ENCODE assay signal across 9 mouse cellular contexts in the genomic region with DNA sequence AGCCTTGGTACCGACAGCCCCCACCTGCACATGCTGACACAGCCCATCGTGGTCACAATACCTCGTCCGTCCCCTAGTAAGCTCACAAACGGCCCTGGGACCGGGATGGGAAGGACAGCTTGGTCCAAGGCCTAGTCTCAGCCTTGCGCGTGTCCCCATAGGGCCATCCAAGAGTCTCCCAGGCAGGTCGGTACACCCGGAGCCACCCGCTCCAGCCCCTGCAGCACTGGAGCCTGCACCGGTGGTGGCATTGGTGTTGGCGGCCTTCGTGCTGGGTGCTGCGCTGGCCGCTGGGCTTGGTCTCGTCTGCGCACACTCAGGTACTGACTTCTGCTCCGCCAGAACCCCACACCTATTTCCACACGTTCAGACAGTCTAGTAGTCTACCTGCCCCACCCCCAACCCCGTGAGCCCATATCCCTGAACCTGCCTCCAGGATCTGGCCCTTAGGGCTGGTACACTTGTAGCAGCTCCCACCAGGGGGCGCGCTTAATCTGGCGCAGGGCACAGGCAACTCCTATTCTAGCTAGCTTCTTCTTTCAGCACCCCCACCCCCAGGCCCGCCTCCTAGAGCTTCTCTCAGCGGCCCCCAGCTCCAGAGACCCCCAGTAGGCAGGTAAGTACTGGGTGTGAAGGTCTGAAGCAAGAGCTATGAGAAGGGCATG. TPM values are rescaled to one million over a fixed set of nuclear protein-coding genes. Genes with fewer than 3 reads are reported as not detected.
A peak's percentile ranks its signal among the peaks of the same experiment; 100 is the strongest.
DNase-seq lines count a peak whose midpoint lies in the region; ATAC-seq and TF ChIP-seq lines count a peak whose summit lies in the region.
"Had no signal": no experiment of that assay in that cellular context is flagged by ENCODE, and none has a peak within 500 bp of the region (broad histone marks: within the 10 kb centered on the region; RNA-seq: fewer than 3 reads in every experiment).

No protein-coding gene starts in this region.

- TF ChIP-seq EP300 in heart, postnatal 0 days (IDR thresholded peaks at IDR 0.05; ENCODE audit: low read depth): no peak

- no peaks in the 10 kb centered on the region; the same call in 1 of the 2 replicates for H3K27me3 ChIP-seq in forebrain, embryonic 11.5 days (ENCODE audit: control insufficient read depth, insufficient read depth, low read length)
- H3K27me3 ChIP-seq in heart, postnatal 0 days (ENCODE audit: control insufficient read depth, insufficient read depth, low read length): no peaks in the 10 kb centered on the region
- no peaks in the 10 kb centered on the region for H3K27me3 ChIP-seq in lung, embryonic 14.5 days (ENCODE audit: insufficient read depth, low read length)
- H3K27me3 ChIP-seq: hindbrain, embryonic 15.5 days had no signal

- peaks cover 10% of the 10 kb centered on the region for H3K4me1 ChIP-seq in forebrain, embryonic 11.5 days (replicated peaks; ENCODE audit: control insufficient read depth, insufficient read depth, low read length)
- H3K4me1 ChIP-seq in heart, postnatal 0 days (ENCODE audit: control insufficient read depth, insufficient read depth): peaks cover 17% of the 10 kb centered on the region; the same call in 1 of the 2 replicates
- H3K4me1 ChIP-seq in lung, embryonic 14.5 days (ENCODE audit: insufficient read depth): 0 out of 2 replicates have a peak, but pooled peaks cover 3% of the 10 kb centered on the region

- WGBS in forebrain, embryonic 11.5 days: 29% methylated on average over 26 of the region's 26 CpGs
- WGBS in heart, postnatal 0 days: 39% methylated on average over 26 of the region's 26 CpGs
- WGBS in lung, embryonic 14.5 days: 39% methylated on average over 26 of the region's 26 CpGs

- H3K9me3 ChIP-seq in forebrain, embryonic 11.5 days (ENCODE audit: control insufficient read depth, low read length): no peaks in the 10 kb centered on the region
- H3K9me3 ChIP-seq in heart, postnatal 0 days (replicated peaks; ENCODE audit: control insufficient read depth, low read length): no peaks in the 10 kb centered on the region
- H3K9me3 ChIP-seq in lung, embryonic 14.5 days (ENCODE audit: low read depth, low read length): no peaks in the 10 kb centered on the region
- H3K9me3 ChIP-seq: hindbrain, embryonic 15.5 days had no signal

- H3K4me3 ChIP-seq in forebrain, embryonic 11.5 days (ENCODE audit: low read depth, low read length): no peak overlapping the region
- no peak overlapping the region for H3K4me3 ChIP-seq in heart, postnatal 0 days (ENCODE audit: low read depth, low read length)
- H3K4me3 ChIP-seq in layer of hippocampus, adult 2 months: no peak overlapping the region
- H3K4me3 ChIP-seq in lung, embryonic 14.5 days (ENCODE audit: low read depth, low read length): no peak overlapping the region
- H3K4me3 ChIP-seq: hindbrain, embryonic 15.5 days had no signal

- no peak overlapping the region for H3K27ac ChIP-seq in forebrain, embryonic 11.5 days (ENCODE audit: low read depth, low read length)
- no peak overlapping the region for H3K27ac ChIP-seq in heart, postnatal 0 days (ENCODE audit: low read depth)
- H3K27ac ChIP-seq in layer of hippocampus, adult 2 months: no peak overlapping the region
- H3K27ac ChIP-seq in lung, embryonic 14.5 days (ENCODE audit: low read depth): no peak overlapping the region
- H3K27ac ChIP-seq: hindbrain, embryonic 15.5 days had no signal

- no peak overlapping the region for H3K4me2 ChIP-seq in forebrain, embryonic 11.5 days (ENCODE audit: low read depth, low read length, severe bottlenecking)
- no peak overlapping the region for H3K4me2 ChIP-seq in heart, postnatal 0 days (ENCODE audit: low read depth, low read length)
- H3K4me2 ChIP-seq in lung, embryonic 14.5 days: no peak overlapping the region
- H3K4me2 ChIP-seq: hindbrain, embryonic 15.5 days had no signal

- TF ChIP-seq CTCF in heart, postnatal 0 days (IDR thresholded peaks at IDR 0.05; ENCODE audit: low read depth): peak; percentile 83
- TF ChIP-seq CTCF in layer of hippocampus, adult 2 months (conservative IDR thresholded peaks at IDR 0.05): peak; percentile 97
- TF ChIP-seq CTCF in lung, embryonic 14.5 days (IDR thresholded peaks at IDR 0.05; ENCODE audit: low read depth): peak; percentile 88

- peak; percentile 25 for ATAC-seq in forebrain, embryonic 11.5 days (replicated peaks; ENCODE audit: low FRiP score)
- ATAC-seq in heart, postnatal 0 days (ENCODE audit: insufficient read depth, low read depth): peak; percentile 24; the same call in 1 of the 2 replicates
- peak; percentile 14; the same call in 1 of the 2 replicates for ATAC-seq in lung, embryonic 14.5 days (ENCODE audit: insufficient read depth)

- DNase-seq in ES-CJ7 (ENCODE audit: low read depth, low spot score): peak; percentile 83
- peak; percentile 81 for DNase-seq in c-Kit-positive CD71-negative TER-119-negative erythroid progenitor cells, embryonic 14.5 days (ENCODE audit: low read depth)
- DNase-seq in forebrain, embryonic 11.5 days (ENCODE audit: low spot score): peak; percentile 92
- DNase-seq in heart, postnatal 0 days (ENCODE audit: low spot score): peak; percentile 63
- DNase-seq in layer of hippocampus, adult 2 months (ENCODE audit: low spot score in 2 of 2): peak; percentile 86 to 91
- peak; percentile 90 for DNase-seq in lung, embryonic 14.5 days
- peak; percentile 82 for DNase-seq in ovary, postnatal 36 days (ENCODE audit: low spot score)
- peak; percentile 88 for DNase-seq in thymus, postnatal 14 days

- peaks cover 3% of the 10 kb centered on the region; the same call in 1 of the 2 replicates for H3K36me3 ChIP-seq in forebrain, embryonic 11.5 days (ENCODE audit: control insufficient read depth, insufficient read depth, low read length)
- peaks cover 37% of the 10 kb centered on the region for H3K36me3 ChIP-seq in heart, postnatal 0 days (replicated peaks; ENCODE audit: control insufficient read depth, insufficient read depth, low read length)
- peaks cover 44% of the 10 kb centered on the region for H3K36me3 ChIP-seq in lung, embryonic 14.5 days (ENCODE audit: insufficient read depth)

- no peak overlapping the region for H3K9ac ChIP-seq in forebrain, embryonic 11.5 days (ENCODE audit: low read length)
- no peak overlapping the region for H3K9ac ChIP-seq in heart, postnatal 0 days (replicated peaks; ENCODE audit: low read depth, low read length)
- H3K9ac ChIP-seq in lung, embryonic 14.5 days: no peak overlapping the region
- H3K9ac ChIP-seq: hindbrain, embryonic 15.5 days had no signal

RNA-seq across cellular contexts. Expression of gene Tgfbr3l, which starts 2.4 kb away (rescaled TPM):
- 3.3 and 4.0 TPM in 2 replicates for polyA plus RNA-seq in forebrain, embryonic 11.5 days (2014; fragmentation: Nextera tagmentation; extraction: Ambion mirVana)
- total RNA-seq in heart, postnatal 0 days (2014; rRNA removed; ENCODE audit: low replicate concordance): 3.9 and 6.4 TPM in 2 replicates
- polyA plus RNA-seq in heart, postnatal 0 days (2015; fragmentation: Nextera tagmentation; extraction: Ambion mirVana): 1.8 and 2.7 TPM in 2 replicates
- total RNA-seq in layer of hippocampus, adult 2 months (2021): 10 to 100 TPM; 18.0 to 20.3 TPM
- polyA plus RNA-seq in lung, embryonic 14.5 days (2014; fragmentation: Nextera tagmentation; extraction: Ambion mirVana): 2.0 and 3.2 TPM in 2 replicates

RNA-seq across cellular contexts. Expression of gene Snapc2, which starts 2.4 kb away (rescaled TPM):
- 64.4 and 77.5 TPM in 2 replicates for polyA plus RNA-seq in forebrain, embryonic 11.5 days (2014; fragmentation: Nextera tagmentation; extraction: Ambion mirVana)
- total RNA-seq in heart, postnatal 0 days (2014; rRNA removed; ENCODE audit: low replicate concordance): 32.6 and 84.9 TPM in 2 replicates
- 26.7 and 29.9 TPM in 2 replicates for polyA plus RNA-seq in heart, postnatal 0 days (2015; fragmentation: Nextera tagmentation; extraction: Ambion mirVana)
- 10 to 100 TPM; 27.7 to 27.8 TPM for total RNA-seq in layer of hippocampus, adult 2 months (2021)
- polyA plus RNA-seq in lung, embryonic 14.5 days (2014; fragmentation: Nextera tagmentation; extraction: Ambion mirVana): 60.6 and 63.5 TPM in 2 replicates

RNA-seq across cellular contexts. Expression of gene Ctxn1, which starts 8.6 kb away (rescaled TPM):
- 153 and 167 TPM in 2 replicates for polyA plus RNA-seq in forebrain, embryonic 11.5 days (2014; fragmentation: Nextera tagmentation; extraction: Ambion mirVana)
- 10.4 and 12.5 TPM in 2 replicates for total RNA-seq in heart, postnatal 0 days (2014; rRNA removed; ENCODE audit: low replicate concordance)
- 13.2 and 13.7 TPM in 2 replicates for polyA plus RNA-seq in heart, postnatal 0 days (2015; fragmentation: Nextera tagmentation; extraction: Ambion mirVana)
- total RNA-seq in layer of hippocampus, adult 2 months (2021): 100 to 1,000 TPM; 515 to 555 TPM
- 65.7 and 80.7 TPM in 2 replicates for polyA plus RNA-seq in lung, embryonic 14.5 days (2014; fragmentation: Nextera tagmentation; extraction: Ambion mirVana)

RNA-seq across cellular contexts. Expression of gene Gm49320, which starts 11.8 kb away (rescaled TPM):
- polyA plus RNA-seq in forebrain, embryonic 11.5 days (2014; fragmentation: Nextera tagmentation; extraction: Ambion mirVana): 0.88 and 0.90 TPM in 2 replicates
- 0.66 TPM in 1 of 2 replicates, not detected in the other for total RNA-seq in heart, postnatal 0 days (2014; rRNA removed; ENCODE audit: low replicate concordance)
- polyA plus RNA-seq in heart, postnatal 0 days (2015; fragmentation: Nextera tagmentation; extraction: Ambion mirVana): 0.19 and 0.34 TPM in 2 replicates
- 1 to 10 TPM; 1.1 to 2.4 TPM for total RNA-seq in layer of hippocampus, adult 2 months (2021)
- 1.2 and 1.5 TPM in 2 replicates for polyA plus RNA-seq in lung, embryonic 14.5 days (2014; fragmentation: Nextera tagmentation; extraction: Ambion mirVana)

RNA-seq across cellular contexts. Expression of gene Map2k7, which starts 11.9 kb away (rescaled TPM):
- 14.1 and 19.5 TPM in 2 replicates for polyA plus RNA-seq in forebrain, embryonic 11.5 days (2014; fragmentation: Nextera tagmentation; extraction: Ambion mirVana)
- 27.7 and 36.8 TPM in 2 replicates for total RNA-seq in heart, postnatal 0 days (2014; rRNA removed; ENCODE audit: low replicate concordance)
- polyA plus RNA-seq in heart, postnatal 0 days (2015; fragmentation: Nextera tagmentation; extraction: Ambion mirVana): 18.7 and 21.0 TPM in 2 replicates
- 100 to 1,000 TPM in 1 of 2 experiments, 10 to 100 TPM in 1; 98.4 to 106 TPM for total RNA-seq in layer of hippocampus, adult 2 months (2021)
- 16.2 and 20.9 TPM in 2 replicates for polyA plus RNA-seq in lung, embryonic 14.5 days (2014; fragmentation: Nextera tagmentation; extraction: Ambion mirVana)
